Mouse (Mus musculus): ENCODE data around the gene Lipe. TPM values are rescaled to one million over a fixed set of nuclear protein-coding genes. Genes with fewer than 3 reads are reported as not detected.

Gene Lipe
- polyA plus RNA-seq (2015; fragmentation: Nextera tagmentation; extraction: Ambion mirVana), result 10.3 and 12.5 TPM in 2 replicates

GRCm38 (mm10) chr7:25398610-25399009 lies at the start of gene Lipe:
Lipe (minus strand) TSS chr7:25398710.
- no peak within 1 kb of the TSS for H3K27ac ChIP-seq (replicated peaks)
- 100% methylated on average over 1 of the region's 1 CpGs for WGBS
- no peak for ATAC-seq (ENCODE audit: low FRiP score, low TSS enrichment)
- H3K9me3 ChIP-seq (ENCODE audit: control insufficient read depth, low read length), result no peaks in the 10 kb centered on the region
- H3K27me3 ChIP-seq (ENCODE audit: control insufficient read depth, insufficient read depth, low read length), result no peaks in the 10 kb centered on the region
- peaks cover 3% of the 10 kb centered on the region for H3K4me1 ChIP-seq (replicated peaks; ENCODE audit: control insufficient read depth, insufficient read depth)
- H3K4me3 ChIP-seq (ENCODE audit: low read depth, low read length), result no peak within 1 kb of the TSS
- no peak for TF ChIP-seq EP300 (optimal IDR thresholded peaks at IDR 0.05)
- H3K36me3 ChIP-seq (ENCODE audit: control insufficient read depth, insufficient read depth, low read length), result no peaks in the 10 kb centered on the region
- no peak within 1 kb of the TSS for H3K4me2 ChIP-seq (replicated peaks; ENCODE audit: low read depth)
- no peak for DNase-seq (ENCODE audit: low spot score)
- no peak within 1 kb of the TSS for H3K9ac ChIP-seq (ENCODE audit: low read length)

- ATAC-seq (ENCODE audit: low FRiP score, low TSS enrichment) (0 out of 2 replicates have a peak, but pooled peaks have one; percentile 28), DNase-seq (ENCODE audit: low spot score) (no peak)
- H3K27me3 ChIP-seq (ENCODE audit: control insufficient read depth, insufficient read depth, low read length), result no peaks in the 10 kb centered on the region
- TF ChIP-seq CTCF (IDR thresholded peaks at IDR 0.05; ENCODE audit: low read depth) (no peak), EP300 (optimal IDR thresholded peaks at IDR 0.05) (no peak)
- H3K27ac ChIP-seq (replicated peaks), result peak overlapping the region; percentile 61
- H3K4me1 ChIP-seq (replicated peaks; ENCODE audit: control insufficient read depth, insufficient read depth), result peaks cover under 1% of the 10 kb centered on the region; the same call in 1 of the 2 replicates
- H3K36me3 ChIP-seq (ENCODE audit: control insufficient read depth, insufficient read depth, low read length), result no peaks in the 10 kb centered on the region
- H3K4me3 ChIP-seq (ENCODE audit: low read depth, low read length), result no peak overlapping the region
- H3K4me2 ChIP-seq (replicated peaks; ENCODE audit: low read depth), result no peak overlapping the region
- no peak overlapping the region for H3K9ac ChIP-seq (ENCODE audit: low read length)
- no peaks in the 10 kb centered on the region for H3K9me3 ChIP-seq (ENCODE audit: control insufficient read depth, low read length)
- WGBS, result 83% methylated on average over 6 of the region's 6 CpGs
Observed at GRCm38 (mm10) chr7:25440816-25441153, 42.3 kb upstream of the Lipe start.

- TF ChIP-seq EP300 (optimal IDR thresholded peaks at IDR 0.05), result no peak
- no peak overlapping the region for H3K4me3 ChIP-seq (ENCODE audit: low read depth, low read length)
- no peak overlapping the region for H3K9ac ChIP-seq (ENCODE audit: low read length)
- H3K4me2 ChIP-seq (replicated peaks; ENCODE audit: low read depth), result no peak overlapping the region
- DNase-seq (ENCODE audit: low spot score), result peak; percentile 67
- H3K36me3 ChIP-seq (ENCODE audit: control insufficient read depth, insufficient read depth, low read length), result no peaks in the 10 kb centered on the region
- peak overlapping the region; percentile 61 for H3K27ac ChIP-seq (replicated peaks)
- peak; percentile 58 for ATAC-seq (ENCODE audit: low FRiP score, low TSS enrichment)
- H3K9me3 ChIP-seq (ENCODE audit: control insufficient read depth, low read length), result no peaks in the 10 kb centered on the region
- H3K27me3 ChIP-seq (ENCODE audit: control insufficient read depth, insufficient read depth, low read length), result no peaks in the 10 kb centered on the region
- 65% methylated on average over 9 of the region's 9 CpGs for WGBS
- H3K4me1 ChIP-seq (replicated peaks; ENCODE audit: control insufficient read depth, insufficient read depth), result peaks cover 4% of the 10 kb centered on the region; the same call in 1 of the 2 replicates
Observed at GRCm38 (mm10) chr7:25439978-25440815, 41.7 kb upstream of the Lipe start.

- DNase-seq (ENCODE audit: low spot score) (peak; percentile 40), ATAC-seq (ENCODE audit: low FRiP score, low TSS enrichment) (peak; percentile 47; the same call in 1 of the 2 replicates)
- no peak overlapping the region for H3K4me3 ChIP-seq (ENCODE audit: low read depth, low read length)
- no peaks in the 10 kb centered on the region for H3K9me3 ChIP-seq (ENCODE audit: control insufficient read depth, low read length)
- H3K27me3 ChIP-seq (ENCODE audit: control insufficient read depth, insufficient read depth, low read length), result no peaks in the 10 kb centered on the region
- no peak for TF ChIP-seq CTCF (IDR thresholded peaks at IDR 0.05; ENCODE audit: low read depth)
- TF ChIP-seq EP300 (optimal IDR thresholded peaks at IDR 0.05), result no peak
- H3K36me3 ChIP-seq (ENCODE audit: control insufficient read depth, insufficient read depth, low read length), result no peaks in the 10 kb centered on the region
- 64% methylated on average over 8 of the region's 8 CpGs for WGBS
- no peak overlapping the region for H3K4me2 ChIP-seq (replicated peaks; ENCODE audit: low read depth)
- peak overlapping the region; percentile 53 for H3K27ac ChIP-seq (replicated peaks)
- no peak overlapping the region for H3K9ac ChIP-seq (ENCODE audit: low read length)
- H3K4me1 ChIP-seq (replicated peaks; ENCODE audit: control insufficient read depth, insufficient read depth), result peaks cover 4% of the 10 kb centered on the region; the same call in 1 of the 2 replicates
Observed at GRCm38 (mm10) chr7:25439124-25439822, 40.8 kb upstream of the Lipe start.

- Histone ChIP-seq H3K4me3 (ENCODE audit: low read depth, low read length) (no peak overlapping the region), H3K4me1 (replicated peaks; ENCODE audit: control insufficient read depth, insufficient read depth) (peaks cover 7% of the 10 kb centered on the region; the same call in 1 of the 2 replicates), H3K27me3 (ENCODE audit: control insufficient read depth, insufficient read depth, low read length) (no peaks in the 10 kb centered on the region), H3K4me2 (replicated peaks; ENCODE audit: low read depth) (no peak overlapping the region), H3K9ac (ENCODE audit: low read length) (no peak overlapping the region), H3K36me3 (ENCODE audit: control insufficient read depth, insufficient read depth, low read length) (no peaks in the 10 kb centered on the region), H3K9me3 (ENCODE audit: control insufficient read depth, low read length) (no peaks in the 10 kb centered on the region), H3K27ac (replicated peaks) (0 out of 2 replicates have a peak overlapping the region, but pooled peaks have one; percentile 49)
- ATAC-seq (ENCODE audit: low FRiP score, low TSS enrichment) (no peak), DNase-seq (ENCODE audit: low spot score) (peak; percentile 11)
- WGBS, result 65% methylated on average over 2 of the region's 2 CpGs
- no peak for TF ChIP-seq EP300 (optimal IDR thresholded peaks at IDR 0.05)
- no peak for TF ChIP-seq CTCF (IDR thresholded peaks at IDR 0.05; ENCODE audit: low read depth)
Observed at GRCm38 (mm10) chr7:25436704-25437103, 38.2 kb upstream of the Lipe start.
